Mouse (Mus musculus): Measurements from ENCODE around the gene Pih1d1. TPM values are rescaled to one million over a fixed set of nuclear protein-coding genes. Genes with fewer than 3 reads are reported as not detected.

The Pih1d1 gene
- polyA plus RNA-seq, 1 experiment = 96.2 TPM

GRCm38 (mm10) chr7:45155590-45155989 is 1.5 kb downstream of the Pih1d1 start:
- TF ChIP-seq GATA1 (IDR thresholded peaks at IDR 0.05; ENCODE audit: low read length) = no peak

GRCm38 (mm10) chr7:45156206-45156605 is 2.1 kb downstream of the Pih1d1 start:
- TF ChIP-seq GATA1 (IDR thresholded peaks at IDR 0.05; ENCODE audit: low read length) = no peak

GRCm38 (mm10) chr7:45157459-45157858 is 3.4 kb downstream of the Pih1d1 start:
- TF ChIP-seq GATA1 (IDR thresholded peaks at IDR 0.05; ENCODE audit: low read length) = no peak

GRCm38 (mm10) chr7:45158991-45159390 is 4.9 kb downstream of the Pih1d1 start:
- no peak for TF ChIP-seq GATA1 (IDR thresholded peaks at IDR 0.05; ENCODE audit: low read length)

GRCm38 (mm10) chr7:45160316-45160800 is 6.3 kb downstream of the Pih1d1 start:
- no peak for TF ChIP-seq GATA1 (IDR thresholded peaks at IDR 0.05; ENCODE audit: low read length)

GRCm38 (mm10) chr7:45160866-45161265 is 6.8 kb downstream of the Pih1d1 start:
- TF ChIP-seq GATA1 (IDR thresholded peaks at IDR 0.05; ENCODE audit: low read length) = no peak

- TF ChIP-seq GATA1 (IDR thresholded peaks at IDR 0.05; ENCODE audit: low read length) = no peak
Measured at GRCm38 (mm10) chr7:45161612-45162473, 7.7 kb downstream of the Pih1d1 start.

- TF ChIP-seq GATA1 (IDR thresholded peaks at IDR 0.05; ENCODE audit: low read length) = no peak
Measured at GRCm38 (mm10) chr7:45162551-45162950, 8.4 kb downstream of the Pih1d1 start.

- no peak for TF ChIP-seq GATA1 (IDR thresholded peaks at IDR 0.05; ENCODE audit: low read length)
Measured at GRCm38 (mm10) chr7:45162996-45163615, 9.0 kb downstream of the Pih1d1 start.

GRCm38 (mm10) chr7:45163735-45164490 is 9.8 kb downstream of the Pih1d1 start, which contains the start of gene Slc17a7:
Gene Slc17a7 (plus strand): TSS chr7:45163949.
- no peak for TF ChIP-seq GATA1 (IDR thresholded peaks at IDR 0.05; ENCODE audit: low read length)

GRCm38 (mm10) chr7:45164833-45165232 is 10.7 kb downstream of the Pih1d1 start:
- no peak for TF ChIP-seq GATA1 (IDR thresholded peaks at IDR 0.05; ENCODE audit: low read length)

- TF ChIP-seq GATA1 (IDR thresholded peaks at IDR 0.05; ENCODE audit: low read length) = no peak
Measured at GRCm38 (mm10) chr7:45165701-45166100, 11.6 kb downstream of the Pih1d1 start.

GRCm38 (mm10) chr7:45166950-45167401 is 12.9 kb downstream of the Pih1d1 start:
- TF ChIP-seq GATA1 (IDR thresholded peaks at IDR 0.05; ENCODE audit: low read length) = no peak

GRCm38 (mm10) chr7:45167761-45168445 is 13.8 kb downstream of the Pih1d1 start:
- no peak for TF ChIP-seq GATA1 (IDR thresholded peaks at IDR 0.05; ENCODE audit: low read length)

- TF ChIP-seq GATA1 (IDR thresholded peaks at IDR 0.05; ENCODE audit: low read length) = no peak
Measured at GRCm38 (mm10) chr7:45168656-45169055, 14.6 kb downstream of the Pih1d1 start.

All from G1E-ER4 (cell line).